Mouse (Mus musculus) gastrocnemius, postnatal 25 days (tissue): ENCODE data around the gene Gdf3. TPM values are rescaled to one million over a fixed set of nuclear protein-coding genes. Genes with fewer than 3 reads are reported as not detected.
"Not testable (repeated sequence)": the region's sequence is repeated elsewhere in the genome, so short reads cannot be mapped to it uniquely, and the experiment has no call there.

Experiments
- DNase-seq: peaks from one replicate; pipeline ENCODE4 v3.0.0; 2022
- total RNA-seq, 2 experiments: library from RNA; stranded (reverse); gene quantifications; 1 replicate in 1 of 2; 2 replicates in 1 of 2; pipeline ENCODE4 v1.2.3; 2021

The Gdf3 gene
- total RNA-seq, 2 experiments from 2014 or later = not detected

DNA sequence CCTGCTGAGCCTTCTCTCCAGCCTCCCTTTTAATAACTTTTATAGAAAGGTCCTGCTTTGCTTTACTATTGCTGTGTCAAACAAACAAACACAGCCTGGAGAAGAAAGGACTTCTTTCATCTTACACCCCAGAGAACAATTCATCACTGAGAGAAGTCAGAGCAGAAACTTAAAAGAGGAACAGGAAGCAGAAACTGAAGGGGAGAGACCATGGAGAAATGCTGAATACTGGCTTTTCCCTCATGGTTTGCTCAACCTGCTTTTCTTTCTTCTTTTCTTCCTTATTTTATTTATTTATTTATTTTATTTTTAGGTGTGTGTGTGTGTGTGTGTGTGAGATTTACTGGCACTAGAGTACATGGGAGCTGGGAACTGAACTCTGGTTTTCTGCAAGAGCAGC lies 5.6 kb downstream of the Gdf3 start:
- DNase-seq = no peak

DNA sequence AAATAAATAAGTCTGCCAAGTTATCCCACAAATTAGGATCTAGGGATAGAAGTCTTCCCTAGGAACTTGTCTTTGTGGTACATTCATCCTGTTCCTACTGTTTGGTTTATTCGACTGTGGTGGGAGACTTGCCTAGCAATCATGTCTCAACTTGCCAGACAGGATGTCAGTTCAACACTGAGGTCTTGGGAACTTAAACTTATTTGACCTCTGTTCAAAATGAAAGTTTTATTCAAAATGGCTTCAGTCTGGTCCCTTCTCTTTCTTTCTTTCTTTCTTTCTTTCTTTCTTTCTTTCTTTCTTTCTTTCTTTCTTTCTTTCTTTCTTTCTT lies 6.9 kb downstream of the Gdf3 start:
- DNase-seq = no peak

DNA sequence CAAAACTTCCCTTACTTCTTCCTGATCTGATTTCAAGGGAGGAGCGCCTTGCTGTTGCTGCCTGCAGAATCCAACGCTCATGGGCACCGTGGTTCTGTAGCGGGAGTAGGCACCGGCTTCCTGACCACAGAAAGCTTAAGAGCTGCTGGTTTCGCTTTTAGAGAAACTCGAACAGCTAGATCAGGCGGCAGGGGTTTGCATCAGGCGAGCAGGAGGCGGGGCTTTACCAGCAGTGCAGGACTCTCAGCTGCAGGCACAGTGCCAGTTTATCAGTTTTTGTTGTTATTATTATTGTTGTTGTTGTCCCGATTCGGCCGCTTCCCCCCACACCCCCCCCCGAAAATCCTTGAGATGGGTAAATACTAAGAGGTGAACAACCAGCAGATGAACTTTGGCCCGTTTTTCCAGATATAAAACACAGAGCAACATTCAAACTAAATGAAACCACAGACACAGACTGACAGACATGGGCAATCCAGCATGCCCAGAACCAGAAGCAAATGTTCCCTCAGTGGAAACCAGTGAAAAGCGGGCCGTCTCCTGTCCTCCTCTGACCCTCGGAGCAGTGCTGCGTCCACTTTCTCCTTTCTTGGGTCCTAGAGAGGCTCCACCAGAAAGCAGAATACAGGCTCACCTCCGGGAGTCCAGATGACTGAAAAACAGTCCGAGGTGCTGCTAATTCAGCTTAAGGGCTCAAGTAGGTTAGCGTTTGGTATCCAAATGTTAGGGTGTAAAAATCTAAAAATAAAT lies 7.5 kb downstream of the Gdf3 start, which contains the start of gene Apobec1:
Gene Apobec1 (minus strand): TSS at position 203 of the 750 bp plus-strand sequence.
- DNase-seq = peak; percentile 60

DNA sequence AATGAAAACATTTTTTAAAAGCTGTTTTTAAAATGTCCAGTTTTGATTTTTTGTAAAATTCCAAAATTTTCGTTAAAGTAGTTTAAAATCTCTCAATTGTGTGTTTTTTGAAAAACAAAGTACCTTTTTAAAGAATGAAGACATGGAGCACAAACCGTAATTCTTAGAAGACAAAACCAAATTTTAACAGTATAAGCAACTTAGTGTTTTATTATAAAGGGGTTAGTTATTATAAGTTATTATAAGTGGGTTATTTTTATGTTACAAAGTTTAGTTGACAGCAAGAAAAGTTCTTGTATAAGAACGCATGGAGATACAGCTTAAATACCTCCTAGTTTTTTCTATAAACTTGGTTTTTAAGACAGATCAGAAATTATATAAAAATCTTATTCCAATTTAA lies 8.3 kb downstream of the Gdf3 start:
- DNase-seq = no peak

DNA sequence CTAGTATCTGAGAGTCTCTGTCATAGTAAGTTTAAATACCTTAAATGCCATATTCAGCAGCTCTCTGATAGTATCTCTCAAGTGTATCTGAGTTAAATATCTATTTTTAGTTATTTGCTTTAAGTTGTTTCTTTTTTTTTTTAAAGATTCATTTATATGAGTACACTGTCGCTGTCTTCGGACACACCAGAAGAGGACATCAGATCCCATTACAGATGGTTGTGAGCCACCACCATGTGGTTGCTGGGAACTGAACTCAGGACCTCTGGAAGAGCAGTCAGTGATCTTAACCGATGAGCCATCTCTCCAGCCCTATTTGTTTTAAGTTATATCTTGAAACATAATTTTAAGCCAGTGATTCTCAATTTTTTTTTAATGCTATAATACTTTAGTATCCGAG lies 8.9 kb downstream of the Gdf3 start:
- DNase-seq = no peak

DNA sequence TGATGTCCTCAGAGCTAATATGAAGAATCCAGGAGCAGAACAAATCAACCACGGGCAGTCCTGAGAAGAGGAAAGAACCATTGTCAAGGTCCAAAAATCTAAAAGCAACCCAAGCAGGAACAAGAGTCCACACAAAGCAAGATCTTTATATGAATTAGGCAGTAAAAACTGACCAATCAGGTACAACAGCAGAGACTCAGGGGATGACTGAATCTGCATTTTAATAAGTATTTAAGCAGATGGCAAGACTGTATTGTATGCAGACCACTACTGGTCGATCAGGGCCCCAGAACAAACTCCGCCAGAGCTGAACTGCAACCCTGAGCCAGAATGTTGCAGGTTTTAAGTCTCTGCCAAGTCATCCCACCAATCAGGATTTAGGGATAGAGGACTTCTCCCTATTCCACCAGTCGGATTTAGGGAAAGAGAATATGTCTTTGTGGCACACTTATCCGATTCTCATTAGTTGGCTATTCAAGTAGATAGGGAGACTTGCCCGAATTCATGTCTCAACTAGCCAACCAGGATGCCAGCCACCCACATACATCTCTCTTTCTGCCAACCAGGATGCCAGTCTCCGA lies 9.7 kb downstream of the Gdf3 start:
- DNase-seq = no peak

DNA sequence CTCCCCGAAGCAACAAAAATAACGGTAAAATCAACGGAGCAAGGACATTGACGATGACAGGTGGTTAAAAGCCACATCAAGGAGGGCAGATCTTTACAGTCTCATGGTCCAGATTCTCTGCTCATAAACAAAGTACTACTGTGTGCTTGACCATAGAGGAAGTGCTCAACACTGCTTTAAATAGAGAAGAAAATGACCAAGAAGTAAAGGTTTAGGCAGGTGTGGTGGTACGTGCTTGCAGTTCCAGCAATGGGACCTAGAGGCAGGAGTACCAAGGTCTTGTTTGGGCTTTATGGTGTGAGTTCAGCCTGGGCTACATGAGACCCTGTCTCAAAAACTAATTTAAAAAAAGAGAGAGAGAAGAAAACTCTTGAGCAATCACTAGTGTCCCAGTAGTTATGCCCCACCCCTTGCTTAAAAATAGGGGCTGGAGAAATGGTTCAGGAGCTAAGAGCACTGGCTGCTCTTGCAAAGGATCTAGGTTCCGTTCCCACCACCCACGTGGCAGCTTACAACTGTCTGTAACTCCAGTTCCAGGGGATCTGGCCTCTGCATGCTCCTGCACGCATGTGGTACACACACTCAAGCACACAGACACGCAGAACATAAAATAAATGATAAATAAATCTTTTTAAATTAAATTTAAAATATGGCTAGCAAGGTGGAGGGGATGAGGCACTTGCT lies 10.7 kb downstream of the Gdf3 start:
- DNase-seq = no peak

DNA sequence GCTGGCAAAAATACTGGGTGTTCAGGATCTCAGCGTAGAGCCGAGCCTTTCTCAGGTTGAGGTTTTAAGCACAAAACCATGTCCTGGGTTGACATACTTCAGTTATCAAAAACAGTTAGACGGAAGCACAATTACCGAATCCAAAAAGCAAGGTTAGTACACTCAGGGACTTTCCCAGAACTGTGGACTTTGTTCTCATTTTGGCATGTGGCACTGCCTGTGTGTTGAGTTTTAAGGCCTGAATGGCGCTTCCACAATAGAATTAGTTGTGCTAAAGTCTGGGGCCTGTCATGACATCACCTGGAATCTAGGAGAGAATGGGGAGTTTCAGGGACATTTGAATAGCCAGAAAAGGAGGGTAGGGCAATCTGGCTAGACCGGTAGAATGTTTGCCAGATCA lies 11.5 kb downstream of the Gdf3 start:
- DNase-seq = no peak

DNA sequence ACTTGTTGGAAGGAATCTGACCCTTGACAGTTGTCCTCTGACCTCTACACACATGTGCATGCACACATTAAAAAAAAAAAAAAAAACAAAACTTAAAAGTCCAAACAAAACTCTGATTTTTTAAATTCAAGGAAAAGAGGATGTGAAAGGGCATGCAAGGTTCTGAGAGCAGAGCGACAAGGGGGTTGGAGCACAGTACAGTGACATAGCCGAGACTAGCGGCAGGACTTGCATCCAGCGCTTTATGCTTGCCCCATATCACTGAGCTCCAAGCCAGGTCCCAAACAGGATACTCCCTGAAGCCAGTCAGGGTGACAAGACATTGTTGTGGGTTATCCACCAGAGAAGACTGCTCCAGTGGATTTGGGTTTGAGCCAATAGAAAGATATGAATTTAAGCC lies 11.9 kb downstream of the Gdf3 start:
- no peak for DNase-seq

DNA sequence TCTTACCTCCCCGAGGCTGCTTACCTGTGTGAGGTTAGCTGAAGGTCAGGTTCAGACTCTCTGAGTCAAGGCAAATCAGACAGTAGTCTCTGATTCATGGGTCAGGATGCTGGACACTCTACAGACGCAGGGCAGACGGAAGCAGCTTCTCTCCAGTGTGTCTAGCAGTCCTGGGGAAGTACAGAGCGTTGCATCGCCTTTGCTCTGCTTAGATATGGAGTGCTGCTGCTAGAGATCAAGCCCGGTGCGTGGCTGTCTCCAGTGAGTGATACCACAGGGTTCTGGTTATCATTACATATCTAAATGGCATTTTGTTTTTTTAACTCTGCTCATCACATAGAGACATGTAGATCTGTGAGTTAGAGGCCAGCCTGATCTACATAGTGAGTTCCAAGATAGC lies 13.3 kb downstream of the Gdf3 start:
- no peak for DNase-seq

DNA sequence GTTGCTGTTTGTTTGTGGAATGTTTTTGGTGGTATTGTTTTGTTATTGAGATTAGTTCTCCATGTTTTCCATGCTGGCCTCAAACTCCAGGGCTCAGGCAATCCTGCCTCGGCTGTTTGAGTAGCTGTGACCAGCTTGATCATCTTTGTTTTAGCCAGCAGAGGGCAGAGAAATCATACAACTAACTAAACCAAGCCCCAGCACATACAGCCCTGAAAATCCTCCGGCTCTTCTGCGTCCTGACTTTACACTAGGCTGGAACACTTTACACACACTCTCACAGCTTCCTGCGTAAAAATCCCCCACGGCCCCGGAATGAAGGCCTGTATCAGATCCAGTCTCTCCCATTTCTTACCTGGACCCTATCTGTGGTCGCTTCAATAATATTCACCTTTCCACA lies 14.2 kb downstream of the Gdf3 start:
- no peak for DNase-seq

DNA sequence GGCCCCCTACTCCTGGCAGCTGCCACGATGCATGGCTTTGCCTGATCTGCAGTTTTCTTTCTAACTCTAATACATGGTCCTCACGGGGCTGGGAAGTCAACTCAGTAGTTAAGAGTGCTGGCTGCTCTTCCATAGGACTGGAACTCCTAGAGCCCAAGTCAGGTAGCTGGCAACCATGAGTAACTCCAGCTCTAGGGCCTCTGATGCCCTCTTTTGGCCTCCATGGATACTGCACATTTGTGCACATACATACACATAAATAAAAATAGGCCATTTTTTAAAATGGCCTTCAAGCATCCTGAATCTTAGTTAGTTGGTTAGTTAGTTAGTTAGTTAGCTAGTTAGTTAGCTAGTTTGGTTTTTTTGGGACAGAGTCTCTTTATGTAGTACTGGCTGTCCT lies 17.0 kb downstream of the Gdf3 start:
- no peak for DNase-seq

DNA sequence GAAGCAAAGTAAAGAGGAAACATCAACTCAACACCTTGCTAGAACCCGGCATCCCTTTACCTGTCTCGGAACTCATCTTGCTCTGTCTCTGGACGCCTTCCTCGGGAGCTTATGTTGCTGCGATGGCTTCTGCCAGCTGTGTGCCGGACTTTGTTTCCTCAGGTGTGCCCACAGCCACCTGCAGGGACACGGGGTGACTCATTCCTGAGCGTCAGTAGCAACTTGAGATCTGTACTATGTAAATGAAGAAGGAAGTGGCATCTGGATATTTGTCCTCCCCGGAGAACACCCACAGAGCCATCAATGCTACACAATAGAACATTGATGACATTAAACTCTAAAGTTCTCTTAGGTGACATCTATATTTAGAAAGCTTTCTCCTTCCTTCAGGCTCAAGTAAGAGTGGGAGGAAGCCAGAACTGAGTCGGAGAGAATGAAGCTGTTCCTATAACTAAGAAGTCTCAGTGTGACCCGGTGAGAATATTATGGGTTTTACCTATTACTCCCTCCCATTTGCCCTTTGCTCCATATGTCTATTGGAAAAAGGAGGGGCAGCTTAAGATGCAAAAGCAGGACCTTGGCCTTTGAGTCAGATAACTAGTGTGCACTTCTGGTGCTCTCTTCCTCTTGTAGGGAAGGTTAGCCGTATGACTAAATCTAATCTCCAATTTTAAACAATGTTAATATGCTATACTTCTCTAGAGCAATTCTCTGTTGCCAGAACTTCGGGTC lies 18.7 kb downstream of the Gdf3 start:
- DNase-seq = no peak

DNA sequence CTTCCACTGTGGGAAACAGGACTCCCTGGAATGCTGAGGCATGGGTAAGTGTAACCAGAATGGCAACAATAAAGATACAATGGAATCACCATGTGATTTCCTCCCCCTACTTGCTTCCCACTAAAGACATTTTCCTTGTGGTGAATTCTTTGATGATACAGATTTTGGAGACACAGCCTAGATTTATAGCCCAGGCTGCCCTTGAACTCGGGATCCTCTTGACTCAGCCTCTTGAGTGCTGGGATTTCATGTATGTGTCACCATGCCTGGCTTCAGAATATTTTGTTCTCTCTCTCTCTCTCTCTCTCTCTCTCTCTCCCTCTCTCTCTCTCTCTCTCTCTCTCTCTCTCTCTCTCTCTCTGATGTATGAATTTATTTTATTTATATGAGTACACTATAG lies 30.8 kb downstream of the Gdf3 start:
- DNase-seq = no peak

DNA sequence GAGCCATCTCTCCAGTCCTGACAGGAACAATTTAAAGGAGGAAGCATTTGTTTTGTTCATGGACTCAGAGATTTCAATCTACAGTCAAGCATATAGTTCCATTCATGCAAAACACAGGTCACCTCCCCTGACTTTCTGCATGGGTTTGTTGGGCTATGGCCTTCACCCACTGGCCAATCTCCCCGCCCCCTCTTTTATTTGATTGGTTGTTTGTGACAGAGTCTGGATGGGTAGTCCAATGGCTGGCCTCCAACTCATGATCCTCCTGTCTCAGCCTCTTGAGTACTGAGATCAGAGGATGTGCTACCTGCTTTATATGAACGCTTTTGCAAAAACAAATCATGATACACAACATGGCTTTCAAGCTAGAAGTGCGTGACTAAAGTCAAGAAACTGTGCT lies 32.9 kb downstream of the Gdf3 start:
- DNase-seq = no peak

DNA sequence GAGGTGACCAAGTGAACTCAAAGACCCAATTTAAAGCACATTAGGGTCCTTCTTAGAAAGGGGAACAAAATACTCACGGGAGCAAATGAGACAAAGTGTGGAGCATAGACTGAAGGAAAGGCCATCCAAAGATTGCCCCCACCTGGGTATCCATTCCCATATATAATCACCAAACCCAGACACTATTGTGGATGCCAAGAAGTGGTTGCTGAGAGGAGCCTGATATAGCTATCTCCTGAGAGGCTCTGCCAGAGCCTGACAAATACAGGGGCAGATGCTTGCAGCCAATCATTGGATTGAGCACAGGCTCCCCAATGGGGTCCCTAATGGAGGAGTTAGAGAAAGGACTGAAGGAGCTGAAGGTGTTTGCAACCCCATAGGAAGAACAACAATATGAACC lies 34.9 kb downstream of the Gdf3 start:
- not testable (repeated sequence) for DNase-seq

DNA sequence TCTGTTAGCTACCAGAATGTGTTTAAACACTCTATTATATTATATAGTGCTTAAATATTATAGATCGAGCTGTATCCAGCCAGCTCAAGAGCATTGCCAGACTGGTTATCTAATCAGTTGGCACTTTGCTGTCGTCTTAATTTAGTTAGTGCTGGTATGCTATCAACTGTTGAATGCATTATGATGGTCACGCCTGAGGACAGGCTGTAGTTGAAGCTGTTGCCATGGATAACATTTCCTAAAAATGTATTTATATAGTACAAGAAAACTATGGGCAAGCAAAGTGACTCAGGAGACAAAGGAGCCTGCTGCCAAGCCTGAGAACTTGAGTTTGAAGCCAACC lies 38.3 kb downstream of the Gdf3 start:
- no peak for DNase-seq

DNA sequence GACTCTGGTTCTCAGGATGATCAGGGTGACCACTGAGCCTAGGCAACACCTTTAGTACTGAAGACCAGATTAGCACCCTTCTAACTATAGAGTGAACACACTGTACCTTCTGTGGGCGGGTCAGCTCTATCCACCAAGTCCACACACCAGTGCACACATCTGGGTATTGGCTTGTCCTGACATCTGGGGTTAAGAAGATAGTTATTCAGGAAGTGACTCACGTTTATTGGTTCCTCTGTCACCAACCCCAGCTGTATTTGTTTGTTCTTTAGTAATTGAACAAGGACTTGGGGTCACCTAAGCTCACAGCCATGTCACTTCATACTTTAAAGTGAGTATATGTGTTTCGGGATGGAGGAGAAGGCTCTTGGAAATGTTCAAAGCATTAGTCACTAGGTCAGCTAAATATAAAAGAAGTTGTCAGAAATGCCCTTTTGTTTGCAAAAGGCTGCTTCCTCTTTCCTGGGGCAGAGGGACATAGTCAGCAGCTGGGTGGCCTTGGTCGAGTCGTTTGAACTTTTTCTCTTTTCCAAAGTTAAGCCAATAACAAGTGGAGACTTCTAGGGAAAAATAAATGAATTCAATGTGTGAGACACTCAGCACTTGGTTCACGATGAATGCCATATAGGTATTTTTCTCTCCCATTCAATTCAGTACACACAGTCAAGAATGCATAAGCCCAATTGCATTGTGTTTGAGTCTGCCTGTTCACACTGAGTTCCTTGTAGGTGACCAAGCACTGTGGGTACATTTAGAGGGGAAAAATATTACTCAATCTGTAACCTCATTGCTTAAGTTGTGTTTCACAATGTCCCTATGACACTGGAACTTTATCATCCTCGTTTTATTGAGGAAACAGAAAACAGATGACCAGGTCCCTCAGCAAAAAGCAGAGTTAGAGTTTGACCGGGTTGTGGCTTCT lies 38.9 kb downstream of the Gdf3 start:
- DNase-seq = no peak

DNA sequence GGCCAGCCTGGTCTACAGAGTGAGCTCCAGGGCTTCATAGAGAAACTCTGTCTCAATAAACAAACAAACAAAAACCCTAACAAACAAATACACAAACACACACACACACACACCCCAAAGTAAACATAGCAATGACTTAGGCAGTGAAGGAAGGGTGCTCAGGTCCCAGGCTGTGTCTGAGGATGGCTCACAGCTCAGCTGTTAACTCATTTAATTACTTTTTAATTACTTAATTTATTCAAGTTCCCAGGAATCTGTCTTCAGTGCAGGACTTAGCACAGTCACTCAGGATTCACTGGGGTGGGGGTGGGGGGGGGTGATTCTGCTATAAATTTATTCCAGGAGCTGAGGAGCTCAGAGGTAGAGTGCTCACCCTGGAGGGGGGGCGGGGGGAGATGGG lies 40.1 kb downstream of the Gdf3 start:
- DNase-seq = no peak

DNA sequence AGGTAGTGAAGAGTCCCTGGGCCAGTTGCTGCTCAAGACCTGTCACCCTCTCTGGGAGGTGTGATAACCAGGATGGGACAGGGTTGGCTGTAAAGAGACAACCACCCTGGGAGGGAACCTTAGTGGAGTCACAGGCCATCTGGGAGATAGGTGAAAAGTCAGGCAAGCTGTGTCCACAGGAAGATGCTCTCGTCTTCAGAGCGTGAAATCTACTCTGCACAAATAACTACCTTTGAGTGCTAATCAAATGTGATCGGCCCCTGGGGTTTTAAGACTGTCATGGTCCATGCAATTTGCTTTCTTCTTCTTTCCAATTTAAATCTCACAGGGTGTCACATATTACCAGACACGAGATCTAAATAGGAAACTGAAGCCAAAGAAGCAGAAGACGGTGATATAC lies 40.8 kb downstream of the Gdf3 start:
- no peak for DNase-seq

DNA sequence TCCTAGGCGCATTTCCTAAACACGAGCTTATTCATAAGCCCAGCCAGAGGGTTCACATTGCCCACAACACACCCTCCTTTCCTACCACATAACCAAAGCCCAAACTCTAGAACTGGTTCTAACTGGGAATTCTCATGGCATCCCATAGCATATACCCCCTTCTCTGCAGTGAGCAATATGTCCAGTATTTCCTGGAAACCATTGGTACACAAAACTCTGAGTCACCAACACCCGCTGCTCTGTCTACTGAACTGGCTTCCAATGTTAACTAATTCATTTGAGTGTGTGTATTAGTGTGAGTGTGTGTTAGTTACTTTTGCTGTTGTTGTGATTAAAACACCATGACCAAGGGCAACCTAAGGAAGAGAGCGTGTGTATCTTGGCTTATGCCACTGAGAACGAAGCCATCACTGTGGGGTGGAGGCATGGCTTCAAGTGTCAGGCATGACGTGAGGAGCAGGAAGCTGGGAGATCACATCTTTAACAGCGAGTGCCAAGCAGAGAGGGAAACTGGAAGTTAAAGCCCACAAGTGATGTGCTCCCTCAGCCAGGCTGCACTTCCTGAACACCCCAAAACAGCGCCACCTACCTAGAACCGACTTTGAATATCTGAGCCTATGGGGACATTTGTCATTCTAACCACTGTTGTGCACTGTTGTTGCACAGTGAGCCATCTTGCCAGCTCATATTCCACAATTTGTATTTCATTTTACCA lies 44.7 kb downstream of the Gdf3 start:
- no peak for DNase-seq
